Mouse (Mus musculus): ENCODE results near the gene Rarres1.

DNA sequence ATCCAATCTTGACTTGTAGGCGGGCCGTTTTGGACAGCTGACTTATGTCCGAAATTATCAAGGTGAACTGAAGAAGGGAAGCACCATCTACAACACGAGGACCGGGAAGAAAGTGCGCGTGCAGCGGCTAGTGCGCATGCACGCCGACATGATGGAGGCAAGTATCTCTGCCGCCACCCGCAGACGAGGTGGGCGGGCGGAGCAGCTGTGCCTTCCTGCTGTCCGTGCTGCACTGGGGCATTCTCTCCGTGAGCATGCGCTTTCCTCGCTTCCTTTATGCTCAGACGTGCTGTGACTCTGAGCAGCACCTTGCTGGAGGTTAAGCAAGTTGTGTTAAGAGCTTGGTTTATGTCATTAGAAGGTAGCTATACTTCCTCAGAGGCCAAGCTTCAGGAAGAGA lies 65.7 kb downstream of the Rarres1 start:
- TF ChIP-seq MAZ (IDR thresholded peaks at IDR 0.05; ENCODE audit: low read depth, low read length) (no peak), CTCF (conservative IDR thresholded peaks at IDR 0.05 in 1 of 2, IDR thresholded peaks at IDR 0.05 in 1 of 2; ENCODE audit: low read depth in 2 of 2, low read length in 2 of 2) (no peak), ZMIZ1 (IDR thresholded peaks at IDR 0.05; ENCODE audit: low read depth, low read length) (no peak), ZKSCAN1 (IDR thresholded peaks at IDR 0.05; ENCODE audit: borderline replicate concordance, low read depth, low read length) (no peak), POLR2A (IDR thresholded peaks at IDR 0.05; ENCODE audit: low read depth, low read length) (no peak), MAX (IDR thresholded peaks at IDR 0.05; ENCODE audit: low read length) (no peak)
